Mouse (Mus musculus): ENCODE results near the gene Slc6a16.

The Slc6a16 gene

GRCm38 (mm10) chr7:45312686-45313453, 72.0 kb downstream of the Slc6a16 start:
- DNase-seq (ENCODE audit: low spot score in 2 of 2) = no peak

GRCm38 (mm10) chr7:45313495-45313894, 72.6 kb downstream of the Slc6a16 start:
- DNase-seq (ENCODE audit: low spot score in 2 of 2) = no peak

- no peak for DNase-seq (ENCODE audit: low spot score in 2 of 2)
Observed at GRCm38 (mm10) chr7:45315182-45315701, 74.4 kb downstream of the Slc6a16 start.

- DNase-seq (ENCODE audit: low spot score in 2 of 2) = no peak
Observed at GRCm38 (mm10) chr7:45316536-45316935, 75.7 kb downstream of the Slc6a16 start.

- DNase-seq (ENCODE audit: low spot score in 2 of 2) = no peak
Observed at GRCm38 (mm10) chr7:45322245-45322644, 81.4 kb downstream of the Slc6a16 start.

Data from heart, adult 9 months (tissue).